Mouse (Mus musculus): Measurements from ENCODE around the gene Eif2ak4.

DNA sequence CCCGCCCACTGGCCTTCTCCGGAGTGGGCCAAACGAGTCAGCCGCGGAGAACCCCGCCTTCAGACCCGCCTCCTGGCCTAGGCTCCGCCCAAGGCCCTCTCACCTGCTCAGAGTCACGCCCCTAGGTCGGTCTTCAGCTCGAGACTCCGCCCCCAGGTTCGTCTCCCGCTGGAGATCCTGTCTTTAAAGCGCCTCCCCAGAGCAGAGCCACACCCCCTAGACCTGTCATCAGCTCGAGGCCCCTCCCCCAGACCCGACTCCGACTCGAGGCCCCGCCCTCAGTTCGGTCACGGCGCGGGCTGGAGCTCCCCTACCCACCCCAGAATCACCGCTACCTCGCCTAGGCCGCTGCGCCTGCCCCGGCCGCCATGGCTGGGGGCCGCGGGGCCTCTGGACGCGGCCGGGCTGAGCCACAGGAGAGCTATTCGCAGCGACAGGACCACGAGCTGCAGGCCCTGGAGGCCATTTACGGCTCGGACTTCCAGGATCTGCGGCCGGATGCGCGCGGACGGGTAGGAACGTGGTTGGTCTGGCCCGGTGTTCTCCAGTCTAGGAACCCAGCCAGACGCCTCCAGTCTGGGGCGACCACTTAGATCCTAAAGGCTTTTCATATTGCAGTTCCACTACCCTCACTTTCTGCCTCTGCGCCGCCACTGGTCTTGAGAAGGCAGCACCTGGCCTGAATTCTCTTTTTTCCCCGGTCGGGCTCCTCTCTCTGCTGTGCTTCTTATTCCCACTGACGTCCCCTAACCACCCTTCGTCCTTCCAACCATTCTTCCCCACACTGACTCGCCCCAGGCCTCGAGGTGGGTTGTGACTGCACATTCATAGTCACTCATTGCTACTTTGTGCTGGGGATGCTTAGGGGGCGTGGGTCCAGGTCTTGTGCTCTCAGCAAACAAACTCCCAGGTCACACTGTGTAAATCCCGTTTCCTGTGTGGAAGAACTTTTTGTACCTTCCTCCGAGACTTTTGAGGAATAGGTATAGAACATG is at the start of gene Eif2ak4:
- TF ChIP-seq CTCF (IDR thresholded peaks at IDR 0.05; ENCODE audit: extremely low read depth, insufficient read length, insufficient replicate concordance, low read depth, low read length) (no peak), POLR2A (IDR thresholded peaks at IDR 0.05; ENCODE audit: low read depth, low read length) (no peak; the same call in 1 of the 2 replicates)

Measured in small intestine, adult 2 months (tissue).